Mouse (Mus musculus): ENCODE measurements around the gene Cdh13. TPM values are rescaled to one million over a fixed set of nuclear protein-coding genes. Genes with fewer than 3 reads are reported as not detected.

Cdh13 gene
- polyA plus RNA-seq, 1 experiment from 2014 or later = 4.2 TPM

DNA sequence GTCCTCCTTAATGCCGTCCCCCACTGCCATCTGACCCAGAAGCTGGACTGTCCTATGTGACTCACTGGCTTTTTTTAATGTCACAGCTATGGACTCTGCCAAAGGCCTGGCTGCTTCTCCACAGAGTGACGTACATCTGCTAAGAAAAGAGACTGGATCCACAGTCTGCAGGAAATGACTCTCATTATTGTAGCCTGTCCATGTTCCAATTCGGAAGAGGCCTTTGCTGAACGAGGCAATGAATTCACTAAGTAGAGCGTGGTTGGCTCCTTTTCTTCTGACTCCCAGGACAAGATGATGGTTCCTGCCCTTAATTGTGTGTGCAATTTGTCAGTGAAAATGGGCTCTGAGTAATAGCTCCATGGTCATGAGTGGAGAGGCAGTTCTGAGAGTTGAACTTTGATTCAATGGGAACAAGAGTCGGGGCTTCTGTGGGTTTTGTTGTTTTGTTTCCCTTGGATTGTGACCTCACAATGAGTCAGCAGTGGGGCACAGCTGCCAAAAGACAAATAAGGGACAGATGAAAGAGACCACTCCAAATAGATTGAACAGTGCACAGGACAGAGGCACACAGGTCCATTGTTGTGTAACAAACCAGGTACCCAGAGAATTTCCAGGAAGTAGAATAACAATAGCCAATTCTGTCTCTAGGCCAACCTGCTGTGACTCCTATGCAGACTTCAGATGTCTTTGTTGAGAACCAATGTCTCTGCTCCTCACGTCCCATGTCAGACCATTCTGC is 110.5 kb downstream of the Cdh13 start:
- H3K9ac ChIP-seq = no peak overlapping the region
- H3K9me3 ChIP-seq (replicated peaks) = no peaks in the 10 kb centered on the region
- H3K4me3 ChIP-seq (replicated peaks) = no peak overlapping the region
- no peaks in the 10 kb centered on the region for H3K4me1 ChIP-seq
- ATAC-seq (replicated peaks; ENCODE audit: low FRiP score) = no peak
- H3K36me3 ChIP-seq = no peaks in the 10 kb centered on the region
- 72% methylated on average over 7 of the region's 7 CpGs for WGBS
- H3K27ac ChIP-seq = no peak overlapping the region
- H3K4me2 ChIP-seq = no peak overlapping the region
- H3K27me3 ChIP-seq = no peaks in the 10 kb centered on the region

DNA sequence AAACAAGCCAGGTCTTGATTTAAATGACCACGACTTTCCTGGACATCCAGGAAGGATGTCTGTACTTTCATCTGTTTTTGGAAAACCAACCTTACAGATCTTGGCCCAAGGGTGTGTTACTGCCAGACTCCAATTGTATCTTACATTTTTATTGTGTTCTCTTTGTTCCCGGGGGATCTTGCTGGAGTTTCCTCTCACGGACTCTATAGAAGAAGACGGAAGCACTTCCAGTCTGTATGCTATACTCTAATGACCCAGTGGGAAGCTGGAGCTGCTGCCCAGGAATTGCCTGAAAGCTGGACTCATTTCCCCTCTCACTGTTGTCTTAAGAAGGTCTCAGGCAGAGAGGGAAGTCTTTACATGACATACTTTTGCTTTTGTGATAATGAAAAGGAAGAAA is 111.6 kb downstream of the Cdh13 start:
- H3K4me3 ChIP-seq (replicated peaks) = no peak overlapping the region
- H3K36me3 ChIP-seq = no peaks in the 10 kb centered on the region
- no peak overlapping the region for H3K9ac ChIP-seq
- no peaks in the 10 kb centered on the region for H3K4me1 ChIP-seq
- H3K27ac ChIP-seq = no peak overlapping the region
- no peaks in the 10 kb centered on the region for H3K9me3 ChIP-seq (replicated peaks)
- H3K27me3 ChIP-seq = no peaks in the 10 kb centered on the region
- no peak overlapping the region for H3K4me2 ChIP-seq
- 62% methylated on average over 4 of the region's 4 CpGs for WGBS
- no peak for ATAC-seq (replicated peaks; ENCODE audit: low FRiP score)

DNA sequence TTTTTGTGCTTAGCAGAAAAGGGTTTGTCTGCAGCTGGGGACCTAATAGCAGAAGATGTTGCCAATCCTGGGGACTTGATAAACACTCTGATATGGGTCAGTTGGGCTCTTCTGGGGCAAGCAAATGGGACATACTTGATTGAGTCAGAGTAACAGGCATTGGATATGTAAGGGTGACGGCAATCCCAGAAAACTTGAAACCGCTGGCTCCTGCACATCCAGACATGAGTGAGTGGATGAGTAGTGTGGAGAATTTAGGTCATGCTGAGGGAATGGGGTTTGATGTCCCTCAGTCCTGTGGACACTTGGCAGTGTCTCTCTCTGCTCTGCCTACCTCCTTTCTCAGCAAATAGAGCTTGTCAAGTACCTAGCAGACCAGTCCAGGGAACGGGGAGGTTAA is 121.3 kb downstream of the Cdh13 start:
- Histone ChIP-seq H3K4me1 (0 out of 2 replicates have a peak, but pooled peaks cover 8% of the 10 kb centered on the region), H3K36me3 (no peaks in the 10 kb centered on the region), H3K27me3 (no peaks in the 10 kb centered on the region), H3K4me2 (no peak overlapping the region), H3K27ac (no peak overlapping the region), H3K9me3 (replicated peaks) (no peaks in the 10 kb centered on the region), H3K4me3 (replicated peaks) (no peak overlapping the region), H3K9ac (no peak overlapping the region)
- WGBS = 90% methylated on average over 3 of the region's 3 CpGs
- ATAC-seq (replicated peaks; ENCODE audit: low FRiP score) = no peak

DNA sequence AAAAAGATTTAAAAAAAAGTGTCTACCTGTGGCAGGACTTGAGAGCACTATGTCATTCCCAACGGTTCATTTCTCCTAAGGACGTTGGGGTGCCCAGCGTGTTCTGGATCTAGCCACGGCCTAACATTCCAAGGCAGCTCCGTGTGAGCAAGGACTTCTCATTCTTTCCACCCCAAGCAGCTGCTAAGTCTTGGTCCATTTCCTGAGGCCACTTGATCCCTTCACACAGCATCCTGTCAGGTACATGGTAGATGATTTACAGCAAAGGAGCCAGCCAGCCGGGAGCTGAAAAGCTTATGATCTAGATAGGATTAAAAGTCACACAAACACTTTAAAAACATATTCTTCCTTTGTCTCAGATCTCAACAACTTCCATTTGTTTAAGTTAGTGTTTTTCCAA is 123.8 kb downstream of the Cdh13 start:
- ATAC-seq (replicated peaks; ENCODE audit: low FRiP score) = peak; percentile 92
- no peak overlapping the region for H3K4me2 ChIP-seq
- H3K4me3 ChIP-seq (replicated peaks) = no peak overlapping the region
- H3K36me3 ChIP-seq = no peaks in the 10 kb centered on the region
- no peak overlapping the region for H3K9ac ChIP-seq
- 0 out of 2 replicates have a peak, but pooled peaks cover 8% of the 10 kb centered on the region for H3K4me1 ChIP-seq
- no peaks in the 10 kb centered on the region for H3K9me3 ChIP-seq (replicated peaks)
- peak overlapping the region; percentile 27; the same call in 1 of the 2 replicates for H3K27ac ChIP-seq
- WGBS = 19% methylated on average over 6 of the region's 6 CpGs
- H3K27me3 ChIP-seq = no peaks in the 10 kb centered on the region

DNA sequence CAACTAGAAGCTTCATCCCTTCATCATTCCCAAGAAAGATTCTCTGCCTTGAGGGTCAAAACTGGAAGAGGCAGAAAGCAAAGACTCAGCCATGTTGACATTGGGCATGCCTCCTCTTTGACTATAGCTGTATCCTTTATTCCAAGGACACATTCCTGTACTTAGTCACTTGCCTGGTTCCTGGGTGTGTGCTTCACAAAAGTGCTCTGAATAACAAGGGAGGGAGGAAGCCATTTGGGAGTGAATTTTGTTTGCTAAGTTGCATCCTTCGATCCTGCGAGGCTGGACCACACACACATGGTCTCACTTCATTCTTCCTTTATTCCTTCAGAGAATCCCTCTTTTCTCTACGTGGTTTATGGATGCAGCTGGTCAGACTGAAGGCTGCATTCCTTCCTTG is 125.9 kb downstream of the Cdh13 start:
- H3K27me3 ChIP-seq = no peaks in the 10 kb centered on the region
- 94% methylated on average over 3 of the region's 3 CpGs for WGBS
- no peaks in the 10 kb centered on the region for H3K36me3 ChIP-seq
- no peak for ATAC-seq (replicated peaks; ENCODE audit: low FRiP score)
- 0 out of 2 replicates have a peak, but pooled peaks cover 8% of the 10 kb centered on the region for H3K4me1 ChIP-seq
- no peaks in the 10 kb centered on the region for H3K9me3 ChIP-seq (replicated peaks)
- no peak overlapping the region for H3K4me3 ChIP-seq (replicated peaks)
- no peak overlapping the region for H3K4me2 ChIP-seq
- H3K27ac ChIP-seq = no peak overlapping the region
- H3K9ac ChIP-seq = no peak overlapping the region

DNA sequence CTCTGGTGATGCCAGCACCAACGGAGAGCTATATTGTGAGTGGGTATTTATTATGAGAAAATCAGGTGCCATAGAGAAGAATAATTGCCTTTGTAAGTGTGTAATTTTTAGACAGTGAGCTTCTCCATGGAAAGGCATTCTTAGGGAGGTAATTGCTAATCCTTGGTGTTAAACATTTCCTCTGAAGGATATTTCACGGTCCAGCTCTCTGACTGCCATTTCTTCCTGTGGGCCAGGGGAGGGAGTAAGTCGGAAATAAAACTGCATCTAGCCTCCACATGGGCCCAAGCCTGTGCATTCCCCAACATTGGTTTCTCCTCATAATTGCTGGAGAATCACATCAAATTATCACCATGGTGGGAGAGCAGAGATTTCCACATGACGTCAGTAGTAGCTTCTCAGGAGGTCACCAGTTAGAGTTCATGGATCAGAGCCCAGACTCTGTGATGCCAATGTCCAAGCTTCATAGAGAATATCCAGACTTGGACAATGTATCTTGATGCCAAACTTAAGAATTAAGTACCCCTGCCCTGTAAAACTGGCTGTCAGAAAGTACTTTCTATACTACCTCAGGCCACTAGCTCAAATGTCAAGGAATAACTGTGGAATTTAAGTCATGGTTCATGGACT is 126.9 kb downstream of the Cdh13 start:
- no peaks in the 10 kb centered on the region for H3K9me3 ChIP-seq (replicated peaks)
- no peak overlapping the region for H3K4me3 ChIP-seq (replicated peaks)
- H3K4me2 ChIP-seq = no peak overlapping the region
- no peaks in the 10 kb centered on the region for H3K36me3 ChIP-seq
- H3K9ac ChIP-seq = no peak overlapping the region
- H3K27me3 ChIP-seq = no peaks in the 10 kb centered on the region
- ATAC-seq (replicated peaks; ENCODE audit: low FRiP score) = no peak
- H3K27ac ChIP-seq = 0 out of 2 replicates have a peak overlapping the region, but pooled peaks have one; percentile 37
- H3K4me1 ChIP-seq = 0 out of 2 replicates have a peak, but pooled peaks cover 8% of the 10 kb centered on the region
- 63% methylated on average over 4 of the region's 4 CpGs for WGBS

DNA sequence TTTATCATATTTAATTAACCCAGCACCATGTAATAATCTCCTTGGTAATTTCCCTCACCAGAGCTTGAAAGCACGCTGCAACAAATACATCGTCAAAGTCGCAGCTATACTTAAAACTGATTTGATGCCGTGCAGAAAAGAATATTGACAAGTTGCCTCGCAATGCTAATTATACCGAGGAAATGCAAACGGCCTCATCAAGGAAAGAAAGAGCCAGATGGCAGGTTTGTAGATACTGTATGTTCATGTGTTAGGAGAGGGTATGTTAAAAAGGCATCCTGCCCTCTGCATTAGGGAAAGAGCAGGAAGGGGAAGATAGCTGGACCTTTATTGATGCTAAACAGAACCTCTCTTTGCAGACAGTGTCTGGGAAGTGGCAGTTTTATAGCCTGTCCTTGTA is 132.1 kb downstream of the Cdh13 start:
- Histone ChIP-seq H3K4me1 (no peaks in the 10 kb centered on the region), H3K4me3 (replicated peaks) (no peak overlapping the region), H3K27ac (no peak overlapping the region), H3K9ac (no peak overlapping the region), H3K27me3 (no peaks in the 10 kb centered on the region), H3K9me3 (replicated peaks) (no peaks in the 10 kb centered on the region), H3K36me3 (no peaks in the 10 kb centered on the region), H3K4me2 (no peak overlapping the region)
- 89% methylated on average over 7 of the region's 7 CpGs for WGBS
- no peak for ATAC-seq (replicated peaks; ENCODE audit: low FRiP score)

DNA sequence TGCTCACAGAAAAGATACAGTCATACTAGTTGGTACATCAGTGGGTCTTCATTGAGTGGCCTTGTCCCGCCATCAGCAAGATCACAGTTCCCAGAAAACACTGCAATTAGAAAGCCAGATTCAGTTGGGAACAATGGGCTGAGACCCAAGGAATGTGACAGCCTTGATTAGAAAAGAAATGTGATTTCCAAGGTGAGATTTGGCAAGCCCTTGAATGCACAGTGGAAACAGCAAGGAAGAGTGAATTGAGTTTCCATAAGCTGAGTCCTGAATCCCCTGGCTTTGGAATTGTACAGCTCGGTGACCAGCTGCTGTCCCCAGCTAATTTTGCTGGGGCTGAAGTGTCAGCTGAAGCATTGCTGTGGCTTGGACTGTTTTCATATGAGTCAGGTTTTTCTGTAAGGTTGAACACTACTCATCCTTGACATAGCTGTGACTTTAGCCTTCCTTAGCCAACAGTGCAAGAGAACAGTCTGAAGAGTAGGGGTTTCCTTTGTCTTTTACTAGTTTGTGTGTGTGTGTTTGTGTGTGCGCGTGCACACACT is 133.3 kb downstream of the Cdh13 start:
- ATAC-seq (replicated peaks; ENCODE audit: low FRiP score) = no peak
- no peaks in the 10 kb centered on the region for H3K4me1 ChIP-seq
- H3K36me3 ChIP-seq = no peaks in the 10 kb centered on the region

DNA sequence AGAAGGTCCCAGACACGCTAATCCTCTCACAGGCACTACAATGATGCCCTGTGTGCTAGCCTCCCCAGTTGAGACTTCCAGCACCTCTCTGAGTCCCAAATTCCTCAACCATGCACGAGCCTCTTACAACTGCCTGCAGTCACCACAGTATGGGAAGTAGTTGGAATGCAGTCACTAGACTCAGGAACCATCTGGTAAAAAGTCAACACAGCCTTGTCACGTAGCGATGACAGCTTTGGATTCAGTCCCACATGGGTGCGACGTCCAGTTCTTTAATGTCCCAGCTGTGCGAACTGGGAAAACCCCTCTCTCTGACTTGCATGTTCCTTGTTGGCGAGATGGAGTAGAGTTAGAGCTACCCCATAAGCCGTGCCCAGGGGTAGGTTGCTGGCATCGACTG is 139.1 kb downstream of the Cdh13 start:
- no peak overlapping the region for H3K9ac ChIP-seq
- H3K27me3 ChIP-seq = no peaks in the 10 kb centered on the region
- no peak overlapping the region for H3K4me2 ChIP-seq
- H3K4me1 ChIP-seq = no peaks in the 10 kb centered on the region
- no peak for ATAC-seq (replicated peaks; ENCODE audit: low FRiP score)
- no peaks in the 10 kb centered on the region for H3K9me3 ChIP-seq (replicated peaks)
- no peaks in the 10 kb centered on the region for H3K36me3 ChIP-seq
- WGBS = 81% methylated on average over 10 of the region's 10 CpGs
- H3K4me3 ChIP-seq (replicated peaks) = no peak overlapping the region
- H3K27ac ChIP-seq = no peak overlapping the region

More for the DNA sequence above, 133.3 kb downstream of the Cdh13 start:
- Histone ChIP-seq H3K9ac (no peak overlapping the region), H3K27me3 (no peaks in the 10 kb centered on the region), H3K9me3 (replicated peaks) (no peaks in the 10 kb centered on the region), H3K4me2 (no peak overlapping the region), H3K4me3 (replicated peaks) (no peak overlapping the region), H3K27ac (no peak overlapping the region)
- WGBS = 89% methylated on average over 4 of the region's 4 CpGs

DNA sequence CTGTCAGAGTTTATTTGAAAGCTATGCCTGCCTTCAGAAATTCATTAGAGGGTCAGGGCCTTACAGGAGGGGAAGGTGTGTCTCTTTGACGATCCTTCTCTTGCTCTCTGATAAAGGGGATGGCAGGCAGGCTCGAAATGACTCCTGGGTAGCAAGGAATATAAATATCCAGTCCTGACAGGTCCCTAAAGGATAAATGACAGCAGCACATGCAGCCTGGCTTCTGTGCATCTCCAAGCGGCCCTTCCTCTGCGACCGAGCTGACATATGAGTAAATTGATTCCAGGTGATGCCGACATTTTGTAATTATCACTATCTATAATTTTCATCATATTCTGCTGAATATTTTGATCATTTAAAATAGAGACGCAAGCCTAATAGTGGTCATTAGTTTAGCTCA is 145.4 kb downstream of the Cdh13 start:
- Histone ChIP-seq H3K36me3 (no peaks in the 10 kb centered on the region), H3K27me3 (no peaks in the 10 kb centered on the region), H3K4me3 (replicated peaks) (no peak overlapping the region), H3K9me3 (replicated peaks) (no peaks in the 10 kb centered on the region), H3K9ac (no peak overlapping the region), H3K4me2 (no peak overlapping the region), H3K27ac (no peak overlapping the region), H3K4me1 (no peaks in the 10 kb centered on the region)
- 73% methylated on average over 7 of the region's 7 CpGs for WGBS
- no peak for ATAC-seq (replicated peaks; ENCODE audit: low FRiP score)

DNA sequence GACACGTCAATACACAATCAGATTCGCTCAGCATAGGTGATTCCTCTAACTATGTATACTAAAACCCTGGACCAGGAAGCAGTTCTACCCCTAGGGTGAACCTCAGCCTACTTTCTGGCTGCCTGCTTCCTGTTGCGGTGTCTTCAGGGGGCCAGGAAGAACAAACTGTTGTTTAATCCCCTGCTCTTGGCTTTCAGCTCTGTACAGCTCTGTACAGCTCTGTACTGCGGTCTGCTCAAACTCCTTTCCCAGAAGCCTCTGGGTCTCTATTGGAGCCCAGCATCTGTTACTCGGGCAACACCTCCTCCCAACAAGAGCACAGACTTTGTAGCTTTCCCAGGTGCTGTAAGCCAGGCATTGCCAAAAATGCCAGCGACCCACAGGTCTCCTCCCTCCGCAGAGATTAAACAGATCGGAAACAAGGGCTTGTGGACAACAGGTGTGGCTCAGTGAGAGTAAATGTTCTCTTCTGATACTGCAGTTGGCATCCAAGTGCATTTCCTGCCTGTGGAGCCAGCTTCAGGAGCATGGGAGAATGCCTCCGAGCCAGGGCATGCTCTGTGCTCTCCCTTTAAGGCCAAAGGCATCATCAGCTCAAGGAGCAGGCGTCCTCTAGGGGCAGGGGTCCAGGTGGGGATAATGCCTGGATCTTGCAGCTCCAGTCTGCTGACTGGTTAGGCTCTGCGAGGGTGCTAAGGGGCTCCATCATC is 148.4 kb downstream of the Cdh13 start:
- Histone ChIP-seq H3K4me3 (replicated peaks) (no peak overlapping the region), H3K36me3 (no peaks in the 10 kb centered on the region), H3K4me2 (no peak overlapping the region), H3K9me3 (replicated peaks) (no peaks in the 10 kb centered on the region), H3K27ac (no peak overlapping the region), H3K4me1 (no peaks in the 10 kb centered on the region), H3K9ac (no peak overlapping the region), H3K27me3 (no peaks in the 10 kb centered on the region)
- 78% methylated on average over 11 of the region's 11 CpGs for WGBS
- ATAC-seq (replicated peaks; ENCODE audit: low FRiP score) = no peak

DNA sequence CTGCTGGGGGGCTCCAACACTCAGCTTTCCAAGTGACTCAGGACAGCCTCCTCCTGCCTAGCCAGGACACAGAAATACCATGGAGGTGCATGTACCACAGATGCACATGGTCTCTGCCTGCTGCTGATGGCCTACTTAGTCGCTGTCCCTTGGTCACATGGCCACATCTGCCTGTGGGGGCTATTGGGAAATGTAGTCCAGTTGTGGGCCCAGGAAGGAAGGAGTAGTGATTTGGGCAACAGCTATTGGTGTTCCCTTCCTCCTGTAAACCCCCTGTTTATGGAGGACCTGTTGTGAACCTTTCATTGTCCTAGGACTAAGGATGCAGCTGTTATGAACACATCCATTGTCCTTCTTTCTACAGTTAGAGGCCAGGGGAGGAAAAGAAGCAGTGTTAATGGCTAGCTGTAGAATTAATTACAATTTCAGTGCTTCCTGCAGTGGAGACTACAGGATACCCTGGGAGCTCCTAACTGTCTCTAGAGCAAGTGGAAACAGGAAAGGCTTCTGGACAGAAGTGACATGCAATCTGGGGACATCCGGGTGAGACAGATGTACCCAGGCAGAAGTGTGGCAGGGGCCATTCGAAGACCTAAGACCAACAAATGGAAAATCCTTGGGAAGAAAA is 150.1 kb downstream of the Cdh13 start:
- Histone ChIP-seq H3K27ac (no peak overlapping the region), H3K9me3 (replicated peaks) (no peaks in the 10 kb centered on the region), H3K4me3 (replicated peaks) (no peak overlapping the region), H3K9ac (no peak overlapping the region), H3K27me3 (no peaks in the 10 kb centered on the region), H3K36me3 (no peaks in the 10 kb centered on the region), H3K4me1 (no peaks in the 10 kb centered on the region), H3K4me2 (no peak overlapping the region)
- no peak for ATAC-seq (replicated peaks; ENCODE audit: low FRiP score)
- WGBS = 83% methylated on average over 3 of the region's 3 CpGs
